Mouse (Mus musculus): ENCODE measurements at regions not wholly inside any gene's neighbourhood (a gene's known extent, or its start where the extent isn't known, plus 50 kb on each side); places are given as distances from the start of the nearest gene placed in this dataset.

- no peak for TF ChIP-seq CTCF (IDR thresholded peaks at IDR 0.05; ENCODE audit: extremely low read depth, insufficient read depth, insufficient read length, insufficient replicate concordance)
- TF ChIP-seq POLR2A (IDR thresholded peaks at IDR 0.05; ENCODE audit: low read depth, low read length), result no peak
Measured at GRCm38 (mm10) chr12:29118336-29118735, 366.7 kb downstream of the Eipr1 start.

Data from spleen, adult 2 months (tissue).